ENCODE assay signal across 13 mouse cellular contexts in the genomic region with DNA sequence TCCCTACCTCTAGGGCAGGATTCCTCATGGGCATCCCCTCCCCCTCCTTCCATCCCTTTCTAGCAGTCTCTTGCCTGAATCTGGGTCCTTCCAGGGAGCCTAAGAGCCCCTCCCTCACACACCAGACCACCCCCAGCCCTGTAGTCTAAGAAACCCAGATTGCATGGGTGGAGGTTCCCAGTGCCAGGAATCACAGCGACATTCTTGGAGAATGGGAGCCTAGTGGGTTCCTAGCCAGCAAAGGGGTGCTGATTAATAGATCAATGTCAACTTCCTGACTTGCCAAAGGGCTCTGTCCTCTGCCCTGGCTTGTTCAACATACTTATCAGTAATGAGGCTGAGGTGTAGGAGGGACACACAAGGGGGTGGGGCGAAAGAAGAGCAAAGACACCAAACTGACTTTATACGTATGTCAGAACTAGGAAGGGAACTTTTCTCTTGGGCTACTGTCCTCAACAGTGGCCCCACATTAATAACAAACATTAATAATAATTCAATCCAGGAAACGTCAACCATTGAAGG.
DNase-seq lines count a peak whose midpoint lies in the region; ATAC-seq and TF ChIP-seq lines count a peak whose summit lies in the region.
"Had no signal": no experiment of that assay in that cellular context is flagged by ENCODE, and none has a peak within 500 bp of the region (broad histone marks: within the 10 kb centered on the region; RNA-seq: fewer than 3 reads in every experiment).

No protein-coding gene starts in this region.

- no peak for DNase-seq in heart, adult 2 months
- DNase-seq in lung, embryonic 14.5 days: no peak
- no peak for DNase-seq in lung, adult 18-20 months
- DNase-seq in hindbrain, embryonic 14.5 days (ENCODE audit: low spot score): no peak
- DNase-seq: cerebellum, adult 11 months; thymus, adult 2 months had no signal

- peak overlapping the region; percentile 23; the same call in 1 of the 2 replicates for H3K4me2 ChIP-seq in heart, embryonic 11.5 days
- no peak overlapping the region for H3K4me2 ChIP-seq in lung, embryonic 14.5 days
- 0 out of 2 replicates have a peak overlapping the region, but pooled peaks have one; percentile 7 for H3K4me2 ChIP-seq in limb, embryonic 13.5 days (replicated peaks)
- no peak overlapping the region for H3K4me2 ChIP-seq in hindbrain, embryonic 14.5 days (replicated peaks)
- H3K4me2 ChIP-seq: forebrain, embryonic 12.5 days; hindbrain, embryonic 12.5 days had no signal

- TF ChIP-seq CTCF in heart, adult 2 months (IDR thresholded peaks at IDR 0.05): no peak
- no peak for TF ChIP-seq CTCF in lung, embryonic 14.5 days (IDR thresholded peaks at IDR 0.05; ENCODE audit: low read depth)

- intact Hi-C loops in heart, adult 2 months (cut with DNase I): no loop called here

- TF ChIP-seq POLR2A in heart, adult 2 months (IDR thresholded peaks at IDR 0.05; ENCODE audit: insufficient read depth, low read depth, low read length): no peak

- H3K27me3 ChIP-seq in heart, embryonic 11.5 days (ENCODE audit: control insufficient read depth, insufficient read depth, low read length): no peaks in the 10 kb centered on the region
- H3K27me3 ChIP-seq in heart, adult 2 months (ENCODE audit: control insufficient read depth, insufficient read depth, low read length): no peaks in the 10 kb centered on the region
- no peaks in the 10 kb centered on the region for H3K27me3 ChIP-seq in lung, embryonic 14.5 days (ENCODE audit: insufficient read depth, low read length)
- H3K27me3 ChIP-seq in limb, embryonic 13.5 days: no peaks in the 10 kb centered on the region
- no peaks in the 10 kb centered on the region for H3K27me3 ChIP-seq in hindbrain, embryonic 14.5 days (ENCODE audit: control insufficient read depth, insufficient read depth, low read length)
- H3K27me3 ChIP-seq: forebrain, embryonic 12.5 days; hindbrain, embryonic 12.5 days had no signal

- WGBS in heart, embryonic 11.5 days (ENCODE audit: insufficient replicate concordance): 35% methylated on average over 4 of the region's 4 CpGs
- WGBS in heart, adult 2 months: 54% methylated on average over 4 of the region's 4 CpGs
- WGBS in lung, embryonic 14.5 days: 26% methylated on average over 4 of the region's 4 CpGs
- 63% methylated on average over 4 of the region's 4 CpGs for WGBS in limb, embryonic 13.5 days
- WGBS in hindbrain, embryonic 14.5 days: 68% methylated on average over 4 of the region's 4 CpGs

- H3K27ac ChIP-seq in heart, embryonic 11.5 days (ENCODE audit: low read depth, low read length): peak overlapping the region; percentile 67
- H3K27ac ChIP-seq in heart, adult 2 months: no peak overlapping the region
- peak overlapping the region; percentile 40; the same call in 1 of the 2 replicates for H3K27ac ChIP-seq in lung, embryonic 14.5 days (ENCODE audit: low read depth)
- peak overlapping the region; percentile 45; the same call in 1 of the 2 replicates for H3K27ac ChIP-seq in limb, embryonic 13.5 days
- no peak overlapping the region for H3K27ac ChIP-seq in hindbrain, embryonic 14.5 days
- H3K27ac ChIP-seq: forebrain, embryonic 12.5 days; hindbrain, embryonic 12.5 days had no signal

- no peak for TF ChIP-seq EP300 in heart, adult 2 months (IDR thresholded peaks at IDR 0.05; ENCODE audit: insufficient read depth, low read depth, low read length)

- H3K9me3 ChIP-seq in heart, embryonic 11.5 days (replicated peaks; ENCODE audit: control insufficient read depth, low read length): no peaks in the 10 kb centered on the region
- H3K9me3 ChIP-seq in lung, embryonic 14.5 days (ENCODE audit: low read depth, low read length): no peaks in the 10 kb centered on the region
- H3K9me3 ChIP-seq in limb, embryonic 13.5 days: no peaks in the 10 kb centered on the region
- H3K9me3 ChIP-seq in hindbrain, embryonic 14.5 days (ENCODE audit: control insufficient read depth, low read length): no peaks in the 10 kb centered on the region
- H3K9me3 ChIP-seq: forebrain, embryonic 12.5 days; G1E; hindbrain, embryonic 12.5 days had no signal

- H3K4me3 ChIP-seq in heart, embryonic 11.5 days (ENCODE audit: low read depth, low read length): no peak overlapping the region
- H3K4me3 ChIP-seq in heart, adult 2 months: no peak overlapping the region
- no peak overlapping the region for H3K4me3 ChIP-seq in lung, embryonic 14.5 days (ENCODE audit: low read depth, low read length)
- H3K4me3 ChIP-seq in limb, embryonic 13.5 days: no peak overlapping the region
- no peak overlapping the region for H3K4me3 ChIP-seq in hindbrain, embryonic 14.5 days (replicated peaks; ENCODE audit: low read length)
- H3K4me3 ChIP-seq: forebrain, embryonic 12.5 days; hindbrain, embryonic 12.5 days had no signal

- ATAC-seq in heart, embryonic 11.5 days (replicated peaks; ENCODE audit: insufficient number of reproducible peaks, low FRiP score, low TSS enrichment): no peak
- no peak for ATAC-seq in lung, embryonic 14.5 days (ENCODE audit: insufficient read depth)
- no peak for ATAC-seq in limb, embryonic 13.5 days (ENCODE audit: low FRiP score, low read depth)
- ATAC-seq in megakaryocyte-erythroid progenitor cell, adult 5-6 weeks (replicated peaks; ENCODE audit: low FRiP score, low TSS enrichment, poor library complexity, severe bottlenecking): peak; percentile 72
- ATAC-seq in hindbrain, embryonic 14.5 days (ENCODE audit: low FRiP score): no peak
- no peak for ATAC-seq in monocyte, adult 5-6 weeks (replicated peaks; ENCODE audit: insufficient number of reproducible peaks, low FRiP score, low TSS enrichment, poor library complexity, severe bottlenecking)

- no peaks in the 10 kb centered on the region for H3K36me3 ChIP-seq in heart, embryonic 11.5 days (ENCODE audit: control insufficient read depth, insufficient read depth, low read length)
- H3K36me3 ChIP-seq in heart, adult 2 months (ENCODE audit: control insufficient read depth, insufficient read depth, low read length): no peaks in the 10 kb centered on the region; the same call in 1 of the 2 replicates
- H3K36me3 ChIP-seq in lung, embryonic 14.5 days (ENCODE audit: insufficient read depth): no peaks in the 10 kb centered on the region
- H3K36me3 ChIP-seq in limb, embryonic 13.5 days: no peaks in the 10 kb centered on the region; the same call in 1 of the 2 replicates
- no peaks in the 10 kb centered on the region for H3K36me3 ChIP-seq in hindbrain, embryonic 14.5 days (replicated peaks; ENCODE audit: control insufficient read depth, insufficient read depth)
- H3K36me3 ChIP-seq: forebrain, embryonic 12.5 days; G1E; hindbrain, embryonic 12.5 days had no signal

- 0 out of 2 replicates have a peak, but pooled peaks cover 1% of the 10 kb centered on the region for H3K79me2 ChIP-seq in heart, adult 2 months (replicated peaks; ENCODE audit: control insufficient read depth, insufficient read depth, low read length)

- H3K9ac ChIP-seq in heart, embryonic 11.5 days (ENCODE audit: low read depth, low read length): peak overlapping the region; percentile 34; the same call in 1 of the 2 replicates
- no peak overlapping the region for H3K9ac ChIP-seq in heart, adult 2 months (ENCODE audit: low read depth, low read length)
- H3K9ac ChIP-seq in lung, embryonic 14.5 days: no peak overlapping the region
- no peak overlapping the region for H3K9ac ChIP-seq in limb, embryonic 13.5 days
- no peak overlapping the region for H3K9ac ChIP-seq in hindbrain, embryonic 14.5 days
- H3K9ac ChIP-seq: forebrain, embryonic 12.5 days; hindbrain, embryonic 12.5 days had no signal

- peaks cover 63% of the 10 kb centered on the region for H3K4me1 ChIP-seq in heart, embryonic 11.5 days (ENCODE audit: control insufficient read depth, insufficient read depth, low read length)
- peaks cover 49% of the 10 kb centered on the region for H3K4me1 ChIP-seq in heart, adult 2 months (ENCODE audit: control insufficient read depth, insufficient read depth, low read length)
- peaks cover 53% of the 10 kb centered on the region for H3K4me1 ChIP-seq in lung, embryonic 14.5 days (ENCODE audit: insufficient read depth)
- H3K4me1 ChIP-seq in limb, embryonic 13.5 days: peaks cover 75% of the 10 kb centered on the region
- peaks cover 17% of the 10 kb centered on the region for H3K4me1 ChIP-seq in hindbrain, embryonic 14.5 days (replicated peaks; ENCODE audit: control insufficient read depth, insufficient read depth, low read length)

Comparison
In these comparisons a context has a peak if more than half of its experiments do, and no peak if none do; other contexts are left out.
1. H3K27ac ChIP-seq: peak in heart, embryonic 11.5 days (single experiment), lung, embryonic 14.5 days (single experiment) and limb, embryonic 13.5 days (single experiment); none in heart, adult 2 months (single experiment) and hindbrain, embryonic 14.5 days (single experiment).
2. H3K4me2 ChIP-seq: peak in heart, embryonic 11.5 days (single experiment) and limb, embryonic 13.5 days (single experiment); none in lung, embryonic 14.5 days (single experiment) and hindbrain, embryonic 14.5 days (single experiment).